Mouse (Mus musculus): Measurements from ENCODE around the gene Mcam. TPM values are rescaled to one million over a fixed set of nuclear protein-coding genes. Genes with fewer than 3 reads are reported as not detected.

Mcam gene
- polyA plus RNA-seq, 1 experiment = 21.7 TPM

GRCm38 (mm10) chr9:44144023-44144717 lies 9.9 kb downstream of the Mcam start:
- TF ChIP-seq USF1 (IDR thresholded peaks at IDR 0.05; ENCODE audit: low read depth) (no peak), CTCF (IDR thresholded peaks at IDR 0.05; ENCODE audit: control insufficient read depth, insufficient read depth, insufficient read length) (no peak), CEBPB (IDR thresholded peaks at IDR 0.05; ENCODE audit: low read depth) (no peak), MYOD1 (IDR thresholded peaks at IDR 0.05; ENCODE audit: control insufficient read depth, insufficient read length, low read depth) (no peak), FOSL1 (IDR thresholded peaks at IDR 0.05; ENCODE audit: insufficient read depth, low read length, poor library complexity, severe bottlenecking) (no peak), MAX (IDR thresholded peaks at IDR 0.05) (no peak), MYOG (IDR thresholded peaks at IDR 0.05; ENCODE audit: control insufficient read depth, extremely low read depth, insufficient read length) (no peak)
- no peak overlapping the region for H3K4me3 ChIP-seq (ENCODE audit: insufficient read depth, poor library complexity, severe bottlenecking)
- no peaks in the 10 kb centered on the region for H3K27me3 ChIP-seq (ENCODE audit: control insufficient read depth, insufficient read depth, insufficient read length)
- H3K36me3 ChIP-seq (ENCODE audit: control insufficient read depth, insufficient read depth) = peaks cover 26% of the 10 kb centered on the region
- no peaks in the 10 kb centered on the region for H3K79me3 ChIP-seq (ENCODE audit: low read depth)
- H3ac ChIP-seq (ENCODE audit: control insufficient read depth, insufficient read length, low read depth) = no peak overlapping the region
- H3K79me2 ChIP-seq (ENCODE audit: control insufficient read depth, insufficient read depth) = no peaks in the 10 kb centered on the region

- Histone ChIP-seq H3K36me3 (ENCODE audit: control insufficient read depth, insufficient read depth) (peaks cover 26% of the 10 kb centered on the region), H3K79me2 (ENCODE audit: control insufficient read depth, insufficient read depth) (no peaks in the 10 kb centered on the region), H3K4me3 (ENCODE audit: insufficient read depth, poor library complexity, severe bottlenecking) (no peak overlapping the region), H3K79me3 (ENCODE audit: low read depth) (no peaks in the 10 kb centered on the region), H3ac (ENCODE audit: control insufficient read depth, insufficient read length, low read depth) (no peak overlapping the region), H3K27me3 (ENCODE audit: control insufficient read depth, insufficient read depth, insufficient read length) (no peaks in the 10 kb centered on the region)
- no peak for TF ChIP-seq MYOD1 (IDR thresholded peaks at IDR 0.05; ENCODE audit: control insufficient read depth, insufficient read length, low read depth)
Observed at GRCm38 (mm10) chr9:44144718-44145060, 10.4 kb downstream of the Mcam start.

GRCm38 (mm10) chr9:44147290-44147689 lies 13.0 kb downstream of the Mcam start:
- H3K4me3 ChIP-seq (ENCODE audit: insufficient read depth, poor library complexity, severe bottlenecking) = no peak overlapping the region
- no peaks in the 10 kb centered on the region for H3K79me3 ChIP-seq (ENCODE audit: low read depth)
- peaks cover 31% of the 10 kb centered on the region for H3K36me3 ChIP-seq (ENCODE audit: control insufficient read depth, insufficient read depth)
- TF ChIP-seq CTCF (IDR thresholded peaks at IDR 0.05; ENCODE audit: control insufficient read depth, insufficient read depth, insufficient read length) (no peak), MAX (IDR thresholded peaks at IDR 0.05) (no peak), USF1 (IDR thresholded peaks at IDR 0.05; ENCODE audit: low read depth) (no peak), FOSL1 (IDR thresholded peaks at IDR 0.05; ENCODE audit: insufficient read depth, low read length, poor library complexity, severe bottlenecking) (no peak), CEBPB (IDR thresholded peaks at IDR 0.05; ENCODE audit: low read depth) (no peak), MYOD1 (IDR thresholded peaks at IDR 0.05; ENCODE audit: control insufficient read depth, insufficient read length, low read depth) (no peak), MYOG (IDR thresholded peaks at IDR 0.05; ENCODE audit: control insufficient read depth, extremely low read depth, insufficient read length) (no peak)
- no peaks in the 10 kb centered on the region for H3K79me2 ChIP-seq (ENCODE audit: control insufficient read depth, insufficient read depth)
- H3K27me3 ChIP-seq (ENCODE audit: control insufficient read depth, insufficient read depth, insufficient read length) = no peaks in the 10 kb centered on the region
- H3ac ChIP-seq (ENCODE audit: control insufficient read depth, insufficient read length, low read depth) = no peak overlapping the region

- Histone ChIP-seq H3K4me3 (ENCODE audit: insufficient read depth, poor library complexity, severe bottlenecking) (no peak overlapping the region), H3ac (ENCODE audit: control insufficient read depth, insufficient read length, low read depth) (no peak overlapping the region), H3K79me3 (ENCODE audit: low read depth) (no peaks in the 10 kb centered on the region), H3K79me2 (ENCODE audit: control insufficient read depth, insufficient read depth) (no peaks in the 10 kb centered on the region), H3K36me3 (ENCODE audit: control insufficient read depth, insufficient read depth) (peaks cover 64% of the 10 kb centered on the region), H3K27me3 (ENCODE audit: control insufficient read depth, insufficient read depth, insufficient read length) (no peaks in the 10 kb centered on the region)
- TF ChIP-seq MYOD1 (IDR thresholded peaks at IDR 0.05; ENCODE audit: control insufficient read depth, insufficient read length, low read depth) (no peak), FOSL1 (IDR thresholded peaks at IDR 0.05; ENCODE audit: insufficient read depth, low read length, poor library complexity, severe bottlenecking) (no peak), MYOG (IDR thresholded peaks at IDR 0.05; ENCODE audit: control insufficient read depth, extremely low read depth, insufficient read length) (no peak), USF1 (IDR thresholded peaks at IDR 0.05; ENCODE audit: low read depth) (no peak), MAX (IDR thresholded peaks at IDR 0.05) (no peak), CEBPB (IDR thresholded peaks at IDR 0.05; ENCODE audit: low read depth) (no peak), CTCF (IDR thresholded peaks at IDR 0.05; ENCODE audit: control insufficient read depth, insufficient read depth, insufficient read length) (no peak)
Observed at GRCm38 (mm10) chr9:44159886-44160285, 25.6 kb downstream of the Mcam start.

- Histone ChIP-seq H3K36me3 (ENCODE audit: control insufficient read depth, insufficient read depth) (peaks cover 34% of the 10 kb centered on the region), H3K27me3 (ENCODE audit: control insufficient read depth, insufficient read depth, insufficient read length) (no peaks in the 10 kb centered on the region), H3ac (ENCODE audit: control insufficient read depth, insufficient read length, low read depth) (no peak overlapping the region), H3K79me3 (ENCODE audit: low read depth) (no peaks in the 10 kb centered on the region), H3K4me3 (ENCODE audit: insufficient read depth, poor library complexity, severe bottlenecking) (no peak overlapping the region), H3K79me2 (ENCODE audit: control insufficient read depth, insufficient read depth) (no peaks in the 10 kb centered on the region)
- TF ChIP-seq MYOG (IDR thresholded peaks at IDR 0.05; ENCODE audit: control insufficient read depth, extremely low read depth, insufficient read length) (no peak), CEBPB (IDR thresholded peaks at IDR 0.05; ENCODE audit: low read depth) (no peak), CTCF (IDR thresholded peaks at IDR 0.05; ENCODE audit: control insufficient read depth, insufficient read depth, insufficient read length) (no peak), MAX (IDR thresholded peaks at IDR 0.05) (no peak), MYOD1 (IDR thresholded peaks at IDR 0.05; ENCODE audit: control insufficient read depth, insufficient read length, low read depth) (no peak), USF1 (IDR thresholded peaks at IDR 0.05; ENCODE audit: low read depth) (no peak), FOSL1 (IDR thresholded peaks at IDR 0.05; ENCODE audit: insufficient read depth, low read length, poor library complexity, severe bottlenecking) (no peak)
Observed at GRCm38 (mm10) chr9:44168931-44169330, 34.7 kb downstream of the Mcam start.

GRCm38 (mm10) chr9:44170691-44171151 lies 36.5 kb downstream of the Mcam start:
- peaks cover 2% of the 10 kb centered on the region for H3K79me3 ChIP-seq (ENCODE audit: low read depth)
- no peak overlapping the region for H3ac ChIP-seq (ENCODE audit: control insufficient read depth, insufficient read length, low read depth)
- no peaks in the 10 kb centered on the region for H3K27me3 ChIP-seq (ENCODE audit: control insufficient read depth, insufficient read depth, insufficient read length)
- TF ChIP-seq USF1 (IDR thresholded peaks at IDR 0.05; ENCODE audit: low read depth) = no peak
- TF ChIP-seq CEBPB (IDR thresholded peaks at IDR 0.05; ENCODE audit: low read depth) = no peak
- no peak for TF ChIP-seq MAX (IDR thresholded peaks at IDR 0.05)
- no peak for TF ChIP-seq CTCF (IDR thresholded peaks at IDR 0.05; ENCODE audit: control insufficient read depth, insufficient read depth, insufficient read length)
- no peak for TF ChIP-seq MYOG (IDR thresholded peaks at IDR 0.05; ENCODE audit: control insufficient read depth, extremely low read depth, insufficient read length)
- TF ChIP-seq FOSL1 (IDR thresholded peaks at IDR 0.05; ENCODE audit: insufficient read depth, low read length, poor library complexity, severe bottlenecking) = no peak
- no peak for TF ChIP-seq MYOD1 (IDR thresholded peaks at IDR 0.05; ENCODE audit: control insufficient read depth, insufficient read length, low read depth)
- peaks cover 21% of the 10 kb centered on the region for H3K36me3 ChIP-seq (ENCODE audit: control insufficient read depth, insufficient read depth)
- H3K79me2 ChIP-seq (ENCODE audit: control insufficient read depth, insufficient read depth) = peaks cover 2% of the 10 kb centered on the region
- H3K4me3 ChIP-seq (ENCODE audit: insufficient read depth, poor library complexity, severe bottlenecking) = no peak overlapping the region

Measured in C2C12 (cell line).